Mouse (Mus musculus): ENCODE results near the gene Mtmr12. TPM values are rescaled to one million over a fixed set of nuclear protein-coding genes. Genes with fewer than 3 reads are reported as not detected.

Mtmr12 gene
- total and polyA plus RNA-seq, 2 experiments, result 3.4 to 6.5 TPM

DNA sequence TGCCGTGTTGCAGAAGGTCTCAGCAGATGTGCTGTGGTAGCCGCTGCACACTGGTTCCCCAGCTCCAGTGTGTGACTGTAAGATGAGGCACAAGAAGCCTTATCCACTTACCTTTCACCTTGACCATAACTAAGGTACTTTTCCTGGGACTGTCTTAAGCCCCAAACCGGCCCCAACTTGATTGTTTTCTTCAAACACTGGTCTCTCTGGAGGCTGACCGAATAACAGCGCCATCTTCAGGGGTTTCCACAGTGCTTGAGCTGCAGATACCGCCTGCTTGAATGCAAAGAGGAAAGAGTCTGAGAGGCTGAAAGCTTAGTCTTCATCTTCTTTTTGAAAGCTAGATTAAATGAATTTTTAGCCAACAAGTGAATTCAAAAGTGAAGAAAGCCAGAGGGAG, 26.6 kb downstream of the Mtmr12 start:
- H3K27ac ChIP-seq (replicated peaks; ENCODE audit: insufficient read depth, low read depth, low read length), result no peak overlapping the region
- no peak overlapping the region for H3K9ac ChIP-seq (ENCODE audit: low read depth, low read length)
- H3K4me1 ChIP-seq (ENCODE audit: control insufficient read depth, insufficient read depth, low read length), result peaks cover 12% of the 10 kb centered on the region
- H3K27me3 ChIP-seq (ENCODE audit: control insufficient read depth, insufficient read depth, low read length), result no peaks in the 10 kb centered on the region
- no peak overlapping the region for H3K4me3 ChIP-seq (ENCODE audit: insufficient read depth, low read depth, low read length)
- peaks cover 12% of the 10 kb centered on the region for H3K36me3 ChIP-seq (ENCODE audit: control insufficient read depth, insufficient read depth, low read length)
- no peak for DNase-seq (ENCODE audit: extremely low read depth, low read depth, low spot score)
- 93% methylated on average over 6 of the region's 6 CpGs for WGBS
- TF ChIP-seq CTCF (IDR thresholded peaks at IDR 0.05; ENCODE audit: low read depth, low read length) (no peak), POLR2A (IDR thresholded peaks at IDR 0.05; ENCODE audit: extremely low read depth, insufficient read depth, low read length) (no peak)
- H3K79me2 ChIP-seq (ENCODE audit: control insufficient read depth, insufficient read depth, low read length), result peaks cover 17% of the 10 kb centered on the region; the same call in 1 of the 2 replicates

DNA sequence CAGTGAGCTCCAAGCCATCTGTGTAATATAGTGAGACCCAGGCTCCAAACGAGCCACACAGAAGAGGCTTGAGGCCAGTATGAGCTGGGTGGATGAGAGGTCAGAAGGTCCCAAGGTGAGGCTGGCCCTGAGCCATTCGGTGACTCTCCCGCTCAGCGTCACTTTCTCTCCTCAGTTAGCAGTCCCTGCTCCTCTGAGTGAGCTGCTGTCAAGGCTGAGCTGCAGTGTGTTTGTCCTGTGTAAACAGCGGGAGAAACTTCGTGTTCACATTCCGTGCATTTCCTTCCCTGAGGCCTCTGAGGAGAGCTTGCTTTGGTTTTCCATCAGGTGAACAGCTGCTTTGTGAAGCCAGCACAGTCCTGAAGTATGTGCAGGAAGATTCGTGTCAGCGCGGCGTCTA, 27.6 kb downstream of the Mtmr12 start:
- H3K79me2 ChIP-seq (ENCODE audit: control insufficient read depth, insufficient read depth, low read length), result peaks cover 14% of the 10 kb centered on the region; the same call in 1 of the 2 replicates
- TF ChIP-seq POLR2A (IDR thresholded peaks at IDR 0.05; ENCODE audit: extremely low read depth, insufficient read depth, low read length) (no peak), CTCF (IDR thresholded peaks at IDR 0.05; ENCODE audit: low read depth, low read length) (no peak)
- 60% methylated on average over 11 of the region's 11 CpGs for WGBS

DNA sequence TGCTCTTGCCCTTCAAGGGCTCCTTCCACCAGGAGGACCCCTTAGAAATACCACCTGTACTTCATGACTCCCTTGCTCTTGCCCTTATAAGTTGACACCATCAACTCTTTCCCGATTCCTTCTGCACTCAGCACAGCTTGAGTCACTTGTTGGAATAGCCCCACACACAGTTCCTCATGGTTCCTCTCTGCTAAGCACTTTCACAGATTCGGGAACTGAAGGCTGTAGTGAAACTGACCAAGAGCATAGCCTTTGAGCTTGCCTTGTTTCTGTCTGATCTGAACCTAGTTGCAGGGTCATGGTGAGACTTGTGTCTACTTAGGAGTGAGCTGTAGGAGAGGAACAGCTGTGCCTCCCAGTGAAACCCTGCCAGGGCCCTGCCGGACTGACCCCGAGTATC, 28.2 kb downstream of the Mtmr12 start:
- H3K4me1 ChIP-seq (ENCODE audit: control insufficient read depth, insufficient read depth, low read length), result peaks cover 4% of the 10 kb centered on the region; the same call in 1 of the 2 replicates
- H3K27ac ChIP-seq (replicated peaks; ENCODE audit: insufficient read depth, low read depth, low read length), result no peak overlapping the region
- peak; percentile 26 for DNase-seq (ENCODE audit: extremely low read depth, low read depth, low spot score)
- TF ChIP-seq CTCF (IDR thresholded peaks at IDR 0.05; ENCODE audit: low read depth, low read length), result no peak
- no peak for TF ChIP-seq POLR2A (IDR thresholded peaks at IDR 0.05; ENCODE audit: extremely low read depth, insufficient read depth, low read length)
- peaks cover 10% of the 10 kb centered on the region; the same call in 1 of the 2 replicates for H3K79me2 ChIP-seq (ENCODE audit: control insufficient read depth, insufficient read depth, low read length)
- H3K36me3 ChIP-seq (ENCODE audit: control insufficient read depth, insufficient read depth, low read length), result peaks cover 12% of the 10 kb centered on the region
- H3K27me3 ChIP-seq (ENCODE audit: control insufficient read depth, insufficient read depth, low read length), result no peaks in the 10 kb centered on the region
- no peak overlapping the region for H3K4me3 ChIP-seq (ENCODE audit: insufficient read depth, low read depth, low read length)
- WGBS, result 79% methylated on average over 4 of the region's 4 CpGs
- H3K9ac ChIP-seq (ENCODE audit: low read depth, low read length), result no peak overlapping the region

More for the DNA sequence above, 27.6 kb downstream of the Mtmr12 start:
- H3K9ac ChIP-seq (ENCODE audit: low read depth, low read length), result no peak overlapping the region
- no peak overlapping the region for H3K27ac ChIP-seq (replicated peaks; ENCODE audit: insufficient read depth, low read depth, low read length)
- peaks cover 4% of the 10 kb centered on the region; the same call in 1 of the 2 replicates for H3K4me1 ChIP-seq (ENCODE audit: control insufficient read depth, insufficient read depth, low read length)
- DNase-seq (ENCODE audit: extremely low read depth, low read depth, low spot score), result no peak
- no peak overlapping the region for H3K4me3 ChIP-seq (ENCODE audit: insufficient read depth, low read depth, low read length)
- no peaks in the 10 kb centered on the region for H3K27me3 ChIP-seq (ENCODE audit: control insufficient read depth, insufficient read depth, low read length)
- peaks cover 12% of the 10 kb centered on the region for H3K36me3 ChIP-seq (ENCODE audit: control insufficient read depth, insufficient read depth, low read length)

DNA sequence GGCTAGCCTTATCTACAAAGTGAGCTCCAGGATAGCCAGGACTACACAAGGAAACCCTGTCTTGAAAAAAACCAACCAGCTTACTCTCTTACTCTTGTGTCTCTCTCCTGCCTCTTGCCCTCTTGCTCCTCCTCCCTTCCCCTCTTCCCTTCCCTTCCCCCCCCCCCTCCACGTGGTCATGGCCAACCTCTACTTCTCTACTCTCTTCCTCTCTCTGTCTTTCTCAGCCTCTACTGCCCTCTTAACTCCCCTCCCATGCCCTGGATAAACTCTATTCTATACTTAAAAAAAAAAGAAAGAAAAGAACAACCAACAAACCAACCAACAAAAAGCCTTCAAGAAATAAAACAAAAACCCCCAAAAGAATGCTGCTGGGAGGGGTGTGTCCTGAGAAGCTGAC, 30.7 kb downstream of the Mtmr12 start:
- no peak for TF ChIP-seq CTCF (IDR thresholded peaks at IDR 0.05; ENCODE audit: low read depth, low read length)
- TF ChIP-seq POLR2A (IDR thresholded peaks at IDR 0.05; ENCODE audit: extremely low read depth, insufficient read depth, low read length), result no peak
- no peak for DNase-seq (ENCODE audit: extremely low read depth, low read depth, low spot score)
- no peak overlapping the region for H3K9ac ChIP-seq (ENCODE audit: low read depth, low read length)
- H3K4me1 ChIP-seq (ENCODE audit: control insufficient read depth, insufficient read depth, low read length), result no peaks in the 10 kb centered on the region
- H3K27ac ChIP-seq (replicated peaks; ENCODE audit: insufficient read depth, low read depth, low read length), result no peak overlapping the region
- H3K36me3 ChIP-seq (ENCODE audit: control insufficient read depth, insufficient read depth, low read length), result peaks cover 27% of the 10 kb centered on the region
- no peaks in the 10 kb centered on the region for H3K27me3 ChIP-seq (ENCODE audit: control insufficient read depth, insufficient read depth, low read length)
- H3K79me2 ChIP-seq (ENCODE audit: control insufficient read depth, insufficient read depth, low read length), result peaks cover 6% of the 10 kb centered on the region; the same call in 1 of the 2 replicates
- H3K4me3 ChIP-seq (ENCODE audit: insufficient read depth, low read depth, low read length), result no peak overlapping the region
- WGBS, result 31% methylated on average over 1 of the region's 1 CpGs

DNA sequence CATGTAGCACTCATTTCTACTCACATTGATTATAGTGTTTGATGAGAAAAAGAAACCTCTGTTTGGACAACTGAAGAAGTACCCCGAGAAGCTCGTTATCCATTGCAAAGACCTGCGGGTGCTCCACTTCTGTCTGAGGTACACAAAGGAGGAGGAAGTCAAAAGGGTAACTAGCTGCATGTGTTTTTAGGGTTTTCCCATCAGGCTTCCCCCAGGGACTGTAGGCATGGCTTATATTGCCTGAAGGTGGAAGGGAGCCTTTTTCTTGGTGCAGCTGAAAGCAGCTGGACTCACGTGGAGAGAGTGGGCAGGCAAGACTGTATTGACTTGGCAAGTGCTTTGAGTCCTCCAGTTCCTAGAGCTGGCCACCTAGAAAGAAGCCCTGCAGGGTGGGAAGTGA, 31.2 kb downstream of the Mtmr12 start:
- TF ChIP-seq CTCF (IDR thresholded peaks at IDR 0.05; ENCODE audit: low read depth, low read length) (no peak), POLR2A (IDR thresholded peaks at IDR 0.05; ENCODE audit: extremely low read depth, insufficient read depth, low read length) (no peak)
- peaks cover 6% of the 10 kb centered on the region; the same call in 1 of the 2 replicates for H3K79me2 ChIP-seq (ENCODE audit: control insufficient read depth, insufficient read depth, low read length)
- H3K27ac ChIP-seq (replicated peaks; ENCODE audit: insufficient read depth, low read depth, low read length), result no peak overlapping the region
- H3K27me3 ChIP-seq (ENCODE audit: control insufficient read depth, insufficient read depth, low read length), result no peaks in the 10 kb centered on the region
- 95% methylated on average over 4 of the region's 4 CpGs for WGBS
- no peak overlapping the region for H3K9ac ChIP-seq (ENCODE audit: low read depth, low read length)
- H3K36me3 ChIP-seq (ENCODE audit: control insufficient read depth, insufficient read depth, low read length), result peaks cover 30% of the 10 kb centered on the region
- H3K4me1 ChIP-seq (ENCODE audit: control insufficient read depth, insufficient read depth, low read length), result no peaks in the 10 kb centered on the region
- no peak overlapping the region for H3K4me3 ChIP-seq (ENCODE audit: insufficient read depth, low read depth, low read length)
- no peak for DNase-seq (ENCODE audit: extremely low read depth, low read depth, low spot score)

DNA sequence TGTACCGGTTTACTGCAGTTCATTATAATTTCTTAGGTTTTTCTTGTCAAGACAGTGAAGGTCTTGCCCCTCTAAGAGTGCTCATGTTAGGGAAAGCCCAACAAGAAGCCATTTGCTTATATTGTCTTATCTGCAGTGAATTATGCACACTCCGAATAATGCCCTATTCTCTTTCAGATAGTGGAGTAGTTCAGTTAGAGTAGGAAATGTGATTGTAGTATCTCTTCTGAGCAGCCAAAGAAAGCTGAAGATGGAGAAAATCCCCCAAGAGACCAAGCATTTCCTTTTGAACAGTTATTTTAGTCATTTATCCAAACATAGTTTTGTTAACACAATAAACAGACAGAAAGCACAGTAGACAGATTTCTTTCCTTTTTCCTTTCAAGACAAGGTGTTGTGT, 32.1 kb downstream of the Mtmr12 start:
- TF ChIP-seq POLR2A (IDR thresholded peaks at IDR 0.05; ENCODE audit: extremely low read depth, insufficient read depth, low read length) (no peak), CTCF (IDR thresholded peaks at IDR 0.05; ENCODE audit: low read depth, low read length) (no peak)
- DNase-seq (ENCODE audit: extremely low read depth, low read depth, low spot score), result no peak
- Histone ChIP-seq H3K27ac (replicated peaks; ENCODE audit: insufficient read depth, low read depth, low read length) (no peak overlapping the region), H3K27me3 (ENCODE audit: control insufficient read depth, insufficient read depth, low read length) (no peaks in the 10 kb centered on the region), H3K4me3 (ENCODE audit: insufficient read depth, low read depth, low read length) (no peak overlapping the region), H3K9ac (ENCODE audit: low read depth, low read length) (no peak overlapping the region), H3K4me1 (ENCODE audit: control insufficient read depth, insufficient read depth, low read length) (no peaks in the 10 kb centered on the region), H3K79me2 (ENCODE audit: control insufficient read depth, insufficient read depth, low read length) (peaks cover 2% of the 10 kb centered on the region; the same call in 1 of the 2 replicates), H3K36me3 (ENCODE audit: control insufficient read depth, insufficient read depth, low read length) (peaks cover 32% of the 10 kb centered on the region)
- WGBS, result 80% methylated on average over 2 of the region's 2 CpGs

Measured in liver, adult 2 months (tissue).